Mouse (Mus musculus) stomach, postnatal 0 days (tissue): ENCODE measurements around the gene Acadm.

ENCODE experiments used
- CTCF ChIP-seq: IDR thresholded peaks from 2 replicates; pipeline ENCODE4 v1.5.1; 2016; ENCODE audit warnings: antibody characterized with exemption, low read depth, mild to moderate bottlenecking, moderate library complexity
- EP300 ChIP-seq: optimal IDR thresholded peaks from 2 replicates; pipeline ENCODE3; 2016; ENCODE audit warnings: antibody characterized with exemption

GRCm38 (mm10) chr3:153932461-153932860, 12.0 kb downstream of the Acadm start:
- TF ChIP-seq CTCF = no peak
- no peak for TF ChIP-seq EP300
